Mouse (Mus musculus) liver, embryonic 12.5 days (tissue): ENCODE results near the gene Tpsb2. TPM values are rescaled to one million over a fixed set of nuclear protein-coding genes. Genes with fewer than 3 reads are reported as not detected.

Experiments used
- ATAC-seq: fragments of 200-750 bp; cut with Nextera tagmentation; 2 replicates; pipeline ENCODE4 v1.8.0; 2017; ENCODE audit warnings: moderate number of reproducible peaks, mild to moderate bottlenecking, moderate library complexity
- H3K27ac ChIP-seq: fragments of 300-500 bp; sonication (generic); 2 replicates; pipeline ENCODE4 v1.5.1; 2016; ENCODE audit warnings: mild to moderate bottlenecking
- H3K27me3 ChIP-seq: fragments of 300-500 bp; sonication (generic); replicated peaks from 2 replicates; pipeline ENCODE4 v1.6.1; 2016; ENCODE audit warnings: mild to moderate bottlenecking, moderate library complexity
- H3K36me3 ChIP-seq: fragments of 300-500 bp; sonication (generic); 2 replicates; pipeline ENCODE4 v1.6.1; 2016; ENCODE audit warnings: mild to moderate bottlenecking, moderate library complexity
- H3K4me1 ChIP-seq: fragments of 300-500 bp; sonication (generic); 2 replicates; pipeline ENCODE4 v1.6.1; 2016
- H3K4me2 ChIP-seq: fragments of 300-500 bp; sonication (generic); 2 replicates; pipeline ENCODE4 v1.6.1; 2016; ENCODE audit warnings: mild to moderate bottlenecking, moderate library complexity
- H3K4me3 ChIP-seq: fragments of 300-500 bp; sonication (generic); 2 replicates; pipeline ENCODE4 v1.5.1; 2016; ENCODE audit warnings: mild to moderate bottlenecking, moderate library complexity
- H3K9ac ChIP-seq: fragments of 300-500 bp; sonication (generic); 2 replicates; pipeline ENCODE4 v1.6.1; 2016; ENCODE audit warnings: mild to moderate bottlenecking, moderate library complexity
- H3K9me3 ChIP-seq: fragments of 300-500 bp; sonication (generic); replicated peaks from 2 replicates; pipeline ENCODE4 v1.6.1; 2016; ENCODE audit warnings: mild to moderate bottlenecking, moderate library complexity
- WGBS: fragments of 180-500 bp; shearing (Covaris S2); methylation state at CpG from one replicate; pipeline ENCODE4 v1.1.7; 2016; ENCODE audit not compliant: insufficient replicate concordance; 5-methylcytosine and 5-hydroxymethylcytosine counted together
- polyA plus RNA-seq: library from polyadenylated mRNA; unstranded; fragments of >200 nt; fragmentation: Nextera tagmentation; extraction: Ambion mirVana; gene quantifications from 2 replicates; pipeline ENCODE4 v1.2.1, GENCODE M21; 2016

Tpsb2 gene
- 0.29 TPM in 1 of 2 replicates, not detected in the other for polyA plus RNA-seq

DNA sequence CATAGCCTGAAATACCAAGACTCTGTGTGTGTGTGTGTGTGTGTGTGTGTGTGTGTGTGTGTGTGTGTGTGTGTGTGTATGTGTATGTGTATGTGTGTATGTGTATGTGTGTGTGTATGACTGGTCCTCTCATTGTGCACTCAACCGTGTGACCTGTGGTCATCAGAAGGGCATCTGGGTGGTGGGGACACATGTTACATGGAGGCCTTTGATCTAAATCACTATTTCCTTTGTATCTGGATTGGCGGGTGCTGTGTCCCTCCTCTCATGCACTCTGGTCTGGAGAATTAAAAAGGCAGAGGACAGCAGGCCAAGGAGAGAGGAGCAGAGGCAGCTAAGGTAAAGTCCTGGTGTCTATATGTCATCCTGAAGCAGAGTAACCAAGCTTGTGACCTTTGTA lies at the start of gene Tpsb2:
Tpsb2 (plus strand) TSS at position 301 of the 400 bp plus-strand sequence.
- Histone ChIP-seq H3K4me1 (peaks cover 6% of the 10 kb centered on the region; the same call in 1 of the 2 replicates), H3K9ac (no peak within 1 kb of the TSS), H3K4me3 (no peak within 1 kb of the TSS), H3K27ac (no peak within 1 kb of the TSS), H3K4me2 (no peak within 1 kb of the TSS), H3K36me3 (no peaks in the 10 kb centered on the region), H3K27me3 (peaks cover 12% of the 10 kb centered on the region; the same call in 1 of the 2 replicates), H3K9me3 (no peaks in the 10 kb centered on the region)
- WGBS, result 49% methylated on average over 2 of the region's 2 CpGs
- no peak for ATAC-seq

DNA sequence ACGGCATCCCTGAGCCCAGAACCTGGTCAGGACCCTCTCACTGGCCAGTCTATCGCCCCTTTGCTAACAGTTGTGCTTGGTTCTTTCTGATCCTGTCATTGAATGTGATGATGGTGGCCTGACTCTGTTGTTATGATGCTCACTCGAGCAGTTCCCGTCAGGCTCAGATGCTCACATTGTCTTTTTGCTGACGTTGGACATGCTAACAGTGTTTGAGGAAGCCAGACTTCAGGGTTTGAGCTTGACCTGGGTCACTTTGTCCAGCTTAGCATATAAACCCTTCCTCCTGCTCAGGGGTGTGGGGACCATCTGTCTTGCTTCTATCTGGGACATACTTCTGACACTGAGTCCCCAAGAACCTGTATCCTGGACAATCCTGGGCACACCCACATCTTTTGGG lies 47.8 kb upstream of the Tpsb2 start, which contains the start of gene Prss29:
Prss29 (plus strand) TSS at position 301 of the 400 bp plus-strand sequence.
- H3K36me3 ChIP-seq, result no peaks in the 10 kb centered on the region
- H3K9me3 ChIP-seq, result no peaks in the 10 kb centered on the region
- no peak within 1 kb of the TSS for H3K9ac ChIP-seq
- ATAC-seq, result no peak
- H3K27me3 ChIP-seq, result peaks cover 48% of the 10 kb centered on the region
- WGBS, result 44% methylated on average over 5 of the region's 5 CpGs
- no peaks in the 10 kb centered on the region for H3K4me1 ChIP-seq
- H3K4me2 ChIP-seq, result no peak within 1 kb of the TSS
- no peak within 1 kb of the TSS for H3K4me3 ChIP-seq
- H3K27ac ChIP-seq, result no peak within 1 kb of the TSS

DNA sequence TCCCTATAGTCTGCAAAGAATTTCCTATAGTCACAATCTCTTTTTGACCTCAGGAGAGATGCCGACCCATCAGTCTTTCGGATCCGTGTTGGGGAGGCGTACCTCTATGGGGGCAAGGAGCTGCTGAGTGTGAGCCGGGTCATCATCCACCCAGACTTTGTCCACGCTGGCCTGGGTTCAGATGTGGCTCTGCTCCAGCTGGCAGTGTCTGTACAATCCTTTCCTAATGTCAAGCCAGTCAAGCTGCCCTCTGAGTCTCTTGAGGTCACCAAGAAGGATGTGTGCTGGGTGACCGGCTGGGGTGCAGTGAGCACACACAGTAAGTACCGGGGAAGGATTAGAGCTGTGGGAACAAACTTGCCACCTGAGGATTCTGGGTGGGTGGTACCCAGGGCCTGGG lies 45.3 kb upstream of the Tpsb2 start:
- peaks cover 50% of the 10 kb centered on the region for H3K27me3 ChIP-seq
- no peaks in the 10 kb centered on the region for H3K4me1 ChIP-seq
- ATAC-seq, result no peak
- H3K9me3 ChIP-seq, result no peaks in the 10 kb centered on the region
- no peak overlapping the region for H3K27ac ChIP-seq
- H3K4me3 ChIP-seq, result no peak overlapping the region
- WGBS, result 78% methylated on average over 8 of the region's 8 CpGs
- H3K9ac ChIP-seq, result no peak overlapping the region
- no peak overlapping the region for H3K4me2 ChIP-seq
- H3K36me3 ChIP-seq, result no peaks in the 10 kb centered on the region

DNA sequence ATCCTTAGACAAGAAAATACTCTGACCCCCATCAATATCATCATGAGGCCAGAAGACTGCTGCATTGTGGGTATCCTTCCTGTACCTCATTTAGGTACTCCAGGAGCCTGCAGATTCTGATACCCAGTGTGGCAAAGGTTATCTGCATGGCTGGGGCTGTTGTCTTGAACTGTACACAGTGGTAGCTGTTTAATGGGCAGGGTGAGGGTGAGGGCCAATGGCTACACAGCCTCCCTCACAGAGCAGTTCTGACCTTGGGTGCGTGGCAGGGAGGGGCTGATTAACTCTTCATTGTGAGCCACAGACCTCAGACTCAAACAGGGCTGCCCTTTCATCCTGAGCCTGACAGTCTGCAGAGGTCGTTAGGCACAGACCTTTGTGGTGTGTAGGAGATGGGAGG lies 43.2 kb upstream of the Tpsb2 start:
- 16% methylated on average over 2 of the region's 2 CpGs for WGBS
- Histone ChIP-seq H3K9ac (no peak overlapping the region), H3K4me2 (no peak overlapping the region), H3K4me3 (no peak overlapping the region), H3K27me3 (peaks cover 45% of the 10 kb centered on the region), H3K4me1 (no peaks in the 10 kb centered on the region), H3K27ac (no peak overlapping the region), H3K9me3 (no peaks in the 10 kb centered on the region), H3K36me3 (no peaks in the 10 kb centered on the region)
- peak; percentile 72 for ATAC-seq

DNA sequence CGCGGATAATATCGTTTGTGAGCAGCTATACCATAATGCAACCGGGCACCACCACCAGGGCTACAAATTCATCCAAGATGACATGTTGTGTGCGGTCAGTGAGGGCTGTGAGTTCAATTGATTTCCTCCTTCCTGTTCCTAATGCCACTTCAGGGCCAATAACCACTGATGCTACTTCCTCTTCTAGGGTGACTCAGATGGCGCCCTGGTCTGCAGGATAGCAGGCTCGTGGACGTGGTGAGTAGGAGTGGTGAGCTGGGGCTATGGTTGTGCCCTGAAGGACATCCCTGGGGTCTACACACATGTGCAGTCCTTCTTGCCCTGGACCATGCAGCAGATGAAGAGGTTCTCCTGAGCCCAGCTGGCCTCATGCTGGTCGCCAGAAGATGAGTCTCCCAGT lies 33.8 kb upstream of the Tpsb2 start:
- Histone ChIP-seq H3K27me3 (peaks cover 36% of the 10 kb centered on the region), H3K9me3 (no peaks in the 10 kb centered on the region), H3K27ac (no peak overlapping the region), H3K4me1 (no peaks in the 10 kb centered on the region), H3K4me3 (no peak overlapping the region), H3K4me2 (no peak overlapping the region), H3K9ac (no peak overlapping the region), H3K36me3 (no peaks in the 10 kb centered on the region)
- no peak for ATAC-seq
- 38% methylated on average over 9 of the region's 9 CpGs for WGBS

DNA sequence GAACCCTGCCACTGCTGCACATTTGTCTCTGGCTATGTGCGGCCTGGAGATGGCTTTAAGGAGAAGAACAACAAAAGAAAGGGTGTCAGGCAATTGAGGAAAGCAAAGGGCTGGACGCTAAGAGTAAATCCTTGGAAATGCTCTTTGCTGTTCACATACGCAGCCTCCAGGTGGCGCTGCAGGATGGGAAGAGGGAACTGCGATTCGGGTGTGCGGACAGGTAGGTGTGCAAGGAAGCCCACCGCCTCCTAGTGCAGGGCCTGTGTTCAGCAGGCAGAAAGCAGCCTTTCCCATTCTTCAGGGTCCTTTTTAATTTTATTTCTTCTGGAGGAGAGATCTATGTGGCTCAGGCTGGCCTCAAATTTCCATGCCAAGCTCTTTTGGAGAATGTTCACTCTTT lies 32.2 kb upstream of the Tpsb2 start:
- peaks cover 33% of the 10 kb centered on the region for H3K27me3 ChIP-seq
- H3K36me3 ChIP-seq, result no peaks in the 10 kb centered on the region
- H3K4me3 ChIP-seq, result no peak overlapping the region
- H3K27ac ChIP-seq, result no peak overlapping the region
- H3K4me1 ChIP-seq, result no peaks in the 10 kb centered on the region
- no peak for ATAC-seq
- no peak overlapping the region for H3K9ac ChIP-seq
- WGBS, result 4% methylated on average over 8 of the region's 8 CpGs
- no peak overlapping the region for H3K4me2 ChIP-seq
- H3K9me3 ChIP-seq, result no peaks in the 10 kb centered on the region

DNA sequence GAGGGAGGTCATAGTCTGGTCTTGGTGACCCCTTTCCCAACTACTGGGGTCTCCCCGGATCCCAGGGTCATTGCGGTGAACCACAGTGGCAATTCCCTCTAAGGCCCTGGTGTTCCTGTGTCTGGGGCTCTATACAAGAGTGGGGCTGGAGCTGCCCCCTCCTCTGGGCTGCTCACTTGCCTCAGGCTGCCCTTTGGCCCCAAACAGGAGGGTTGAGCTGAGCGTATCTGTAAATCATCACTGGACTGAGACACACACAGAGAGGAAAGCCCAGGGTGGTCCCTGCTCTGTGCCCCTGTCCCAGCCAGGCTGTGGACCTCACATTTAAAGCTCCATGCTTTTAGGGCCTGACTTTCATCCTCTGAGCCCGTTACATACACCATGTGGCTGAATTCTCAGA lies 27.9 kb upstream of the Tpsb2 start:
- H3K4me3 ChIP-seq, result no peak overlapping the region
- H3K4me2 ChIP-seq, result no peak overlapping the region
- peak; percentile 33; the same call in 1 of the 2 replicates for ATAC-seq
- H3K27me3 ChIP-seq, result peaks cover 12% of the 10 kb centered on the region
- WGBS, result 53% methylated on average over 4 of the region's 4 CpGs
- H3K27ac ChIP-seq, result peak overlapping the region; percentile 62
- H3K36me3 ChIP-seq, result no peaks in the 10 kb centered on the region
- H3K9me3 ChIP-seq, result no peaks in the 10 kb centered on the region
- no peak overlapping the region for H3K9ac ChIP-seq
- H3K4me1 ChIP-seq, result 0 out of 2 replicates have a peak, but pooled peaks cover 4% of the 10 kb centered on the region

DNA sequence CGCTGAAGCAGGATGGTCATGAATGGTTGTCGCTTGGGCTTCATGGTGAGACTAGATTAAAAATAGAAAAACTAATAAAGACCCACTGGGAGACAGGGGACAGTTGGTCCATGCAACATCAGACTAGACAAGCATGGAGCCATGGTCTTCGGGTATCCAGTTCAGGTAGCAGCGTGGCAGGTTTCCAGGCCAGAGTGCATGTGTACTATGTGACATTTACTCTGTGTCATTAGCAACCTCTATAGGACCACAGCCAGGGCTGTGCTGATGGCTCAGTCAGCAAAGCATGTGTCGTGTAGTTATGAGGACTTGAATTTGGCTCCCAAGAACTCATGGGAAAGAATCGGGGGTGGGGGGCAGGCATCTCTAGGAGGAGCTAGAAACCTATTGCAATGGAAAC lies 26.1 kb upstream of the Tpsb2 start:
- Histone ChIP-seq H3K27me3 (peaks cover 3% of the 10 kb centered on the region; the same call in 1 of the 2 replicates), H3K27ac (no peak overlapping the region), H3K9ac (no peak overlapping the region), H3K4me3 (no peak overlapping the region), H3K4me2 (no peak overlapping the region), H3K4me1 (0 out of 2 replicates have a peak, but pooled peaks cover 4% of the 10 kb centered on the region), H3K9me3 (no peaks in the 10 kb centered on the region), H3K36me3 (no peaks in the 10 kb centered on the region)
- WGBS, result 66% methylated on average over 6 of the region's 6 CpGs
- no peak for ATAC-seq

DNA sequence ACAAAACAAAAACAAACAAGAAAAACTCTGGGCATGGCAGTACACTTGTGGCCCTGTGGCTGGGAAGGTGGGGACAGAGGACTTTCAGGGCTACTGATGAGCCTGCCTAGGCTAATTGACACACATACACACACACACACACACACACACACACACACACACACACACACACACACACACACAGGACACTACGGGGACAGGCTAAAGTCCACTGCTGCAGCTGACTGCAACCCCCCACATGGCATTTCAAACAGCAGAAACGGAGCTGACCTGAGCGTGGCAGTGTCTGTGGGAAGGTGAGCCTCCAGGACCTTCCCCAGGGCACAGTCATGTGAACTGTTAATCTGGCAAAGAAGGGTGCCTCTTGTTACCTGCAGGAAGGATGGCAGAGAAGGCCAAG lies 24.6 kb upstream of the Tpsb2 start:
- WGBS, result 50% methylated on average over 3 of the region's 3 CpGs
- peak; percentile 31; the same call in 1 of the 2 replicates for ATAC-seq
- H3K27ac ChIP-seq, result 0 out of 2 replicates have a peak overlapping the region, but pooled peaks have one; percentile 25

DNA sequence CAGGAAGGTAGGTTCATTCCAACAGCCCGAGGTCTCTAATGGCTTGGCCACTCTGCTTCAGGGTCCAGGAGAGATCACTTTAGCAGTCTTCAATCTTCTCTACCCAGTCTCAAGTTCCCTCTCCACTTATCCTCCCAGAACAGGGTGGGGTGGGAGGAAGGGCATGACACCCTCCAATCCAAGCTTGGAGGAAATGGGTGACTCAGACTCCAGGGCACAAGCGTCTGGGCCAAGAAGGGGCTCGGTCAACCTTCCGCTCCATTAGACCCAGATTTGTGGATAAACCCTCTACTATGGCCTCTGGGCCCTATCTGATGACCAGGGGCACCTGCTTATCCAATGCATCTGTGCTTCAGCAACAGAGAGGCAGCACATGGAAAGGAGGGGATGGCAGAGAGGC lies 20.6 kb upstream of the Tpsb2 start, which contains the start of gene Tpsab1:
Tpsab1 (minus strand) TSS at position 101 of the 400 bp plus-strand sequence.
- Histone ChIP-seq H3K4me1 (0 out of 2 replicates have a peak, but pooled peaks cover 4% of the 10 kb centered on the region), H3K9ac (no peak within 1 kb of the TSS), H3K27me3 (no peaks in the 10 kb centered on the region; the same call in 1 of the 2 replicates), H3K4me3 (no peak within 1 kb of the TSS), H3K36me3 (no peaks in the 10 kb centered on the region), H3K4me2 (no peak within 1 kb of the TSS), H3K9me3 (no peaks in the 10 kb centered on the region), H3K27ac (no peak within 1 kb of the TSS)
- WGBS, result 66% methylated on average over 4 of the region's 4 CpGs
- no peak for ATAC-seq

More for the DNA sequence above, 24.6 kb upstream of the Tpsb2 start:
- Histone ChIP-seq H3K9me3 (no peaks in the 10 kb centered on the region), H3K4me1 (0 out of 2 replicates have a peak, but pooled peaks cover 4% of the 10 kb centered on the region), H3K27me3 (0 out of 2 replicates have a peak, but pooled peaks cover 2% of the 10 kb centered on the region), H3K9ac (no peak overlapping the region), H3K4me3 (no peak overlapping the region), H3K36me3 (no peaks in the 10 kb centered on the region), H3K4me2 (no peak overlapping the region)

DNA sequence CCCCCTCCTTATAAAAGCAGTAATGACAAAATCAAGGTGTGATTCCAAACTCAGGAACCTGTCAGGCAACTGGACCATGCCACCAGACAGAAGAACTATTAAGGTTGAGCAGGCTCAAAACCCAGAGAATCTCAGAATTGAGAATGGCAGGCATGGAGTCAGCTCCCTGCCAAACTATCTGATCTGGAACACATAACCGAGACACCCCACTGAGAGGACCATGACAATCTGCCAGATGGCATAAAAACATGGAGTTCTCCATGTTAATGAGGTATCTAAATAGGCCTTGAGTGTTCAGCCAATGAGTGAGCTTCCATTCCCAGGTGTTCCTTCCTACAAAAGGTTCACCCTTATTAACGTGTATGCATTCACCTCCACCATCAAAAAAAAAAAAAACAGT lies 4.8 kb upstream of the Tpsb2 start:
- Histone ChIP-seq H3K4me3 (no peak overlapping the region), H3K36me3 (no peaks in the 10 kb centered on the region), H3K9ac (no peak overlapping the region), H3K27me3 (peaks cover 12% of the 10 kb centered on the region), H3K4me1 (no peaks in the 10 kb centered on the region), H3K27ac (no peak overlapping the region), H3K9me3 (no peaks in the 10 kb centered on the region), H3K4me2 (no peak overlapping the region)
- 45% methylated on average over 2 of the region's 2 CpGs for WGBS
- ATAC-seq, result no peak

DNA sequence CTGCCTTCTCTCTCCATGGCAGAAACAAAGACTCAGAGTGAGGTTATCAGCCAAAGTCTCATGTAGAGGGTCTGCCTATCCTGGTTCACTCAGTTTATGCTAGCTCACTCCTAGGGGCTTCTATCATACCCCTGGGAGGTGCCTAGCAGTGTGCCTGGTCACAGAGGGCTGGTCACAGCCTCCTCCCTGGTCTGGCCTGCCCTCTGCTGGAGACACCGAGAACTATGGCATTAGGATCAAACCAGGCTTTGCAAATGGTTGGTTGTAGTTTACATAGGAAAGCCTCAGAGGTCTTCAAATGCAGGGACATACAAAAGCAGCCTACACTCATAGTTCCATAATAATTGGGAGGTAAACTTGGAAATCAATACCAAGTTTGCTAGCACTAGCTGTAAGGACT lies 2.4 kb upstream of the Tpsb2 start:
- H3K4me3 ChIP-seq, result no peak overlapping the region
- H3K27ac ChIP-seq, result no peak overlapping the region
- peaks cover 12% of the 10 kb centered on the region for H3K27me3 ChIP-seq
- no peak for ATAC-seq
- 4% methylated on average over 1 of the region's 1 CpGs for WGBS
- H3K4me1 ChIP-seq, result no peaks in the 10 kb centered on the region
- H3K9ac ChIP-seq, result no peak overlapping the region
- no peaks in the 10 kb centered on the region for H3K36me3 ChIP-seq
- no peaks in the 10 kb centered on the region for H3K9me3 ChIP-seq
- no peak overlapping the region for H3K4me2 ChIP-seq

DNA sequence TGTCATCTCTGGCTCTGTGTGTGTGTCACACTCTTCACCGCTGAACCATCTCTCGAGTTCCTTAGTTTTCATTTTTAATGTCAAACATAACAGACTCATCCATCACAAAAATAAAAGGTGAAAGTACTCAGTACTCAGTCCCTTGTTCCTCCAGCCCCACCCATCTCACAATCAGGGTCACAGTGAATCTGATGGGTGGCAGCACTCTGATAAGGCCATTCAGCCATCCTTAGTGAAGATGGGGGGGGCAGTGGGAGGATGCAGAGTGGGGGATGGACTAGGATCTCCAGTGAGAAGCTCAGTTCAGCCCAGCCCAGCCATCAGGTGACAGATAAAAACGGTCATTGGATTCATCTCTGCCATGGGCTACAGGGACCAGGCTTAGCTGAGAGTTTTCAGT lies 2.9 kb downstream of the Tpsb2 start, which contains the start of gene Tpsg1:
Tpsg1 (plus strand) TSS at position 301 of the 400 bp plus-strand sequence.
- no peaks in the 10 kb centered on the region for H3K36me3 ChIP-seq
- no peak within 1 kb of the TSS for H3K4me2 ChIP-seq
- H3K27ac ChIP-seq, result no peak within 1 kb of the TSS
- 65% methylated on average over 3 of the region's 3 CpGs for WGBS
- no peak within 1 kb of the TSS for H3K9ac ChIP-seq
- peaks cover 14% of the 10 kb centered on the region for H3K27me3 ChIP-seq
- no peaks in the 10 kb centered on the region for H3K9me3 ChIP-seq
- peaks cover 6% of the 10 kb centered on the region; the same call in 1 of the 2 replicates for H3K4me1 ChIP-seq
- no peak within 1 kb of the TSS for H3K4me3 ChIP-seq
- no peak for ATAC-seq
